Comparison of ENCODE assay signal across 13 mouse cellular contexts in the genomic region with DNA sequence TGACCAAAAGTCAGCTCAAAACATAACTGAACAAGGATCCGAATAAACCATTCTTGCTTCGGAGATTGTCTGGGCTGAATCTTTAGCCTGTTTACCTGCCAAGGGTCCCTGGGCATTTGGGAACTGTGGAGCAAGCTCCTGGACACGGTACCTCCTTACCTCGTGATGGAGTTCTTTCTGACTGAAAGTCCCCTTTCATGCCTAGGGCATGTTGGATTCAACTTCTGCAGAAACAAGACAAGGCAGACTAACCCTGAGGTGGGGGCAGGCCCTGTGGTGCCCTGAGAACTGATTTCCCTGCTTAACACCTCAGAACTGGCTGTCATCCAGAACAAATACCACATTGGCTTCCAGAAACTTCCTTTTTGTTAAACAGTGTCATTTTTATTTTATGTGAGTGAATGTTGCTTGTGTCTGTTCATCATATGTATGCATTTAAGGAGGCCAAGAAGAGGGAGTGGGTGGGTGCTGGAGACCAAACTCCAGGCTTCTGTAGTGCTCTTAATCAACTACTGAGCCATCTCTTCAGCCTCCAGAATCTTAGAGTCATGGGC. TPM values are rescaled to one million over a fixed set of nuclear protein-coding genes. Genes with fewer than 3 reads are reported as not detected.
"Had no signal": no experiment of that assay in that cellular context is flagged by ENCODE, and none has a peak within 500 bp of the region (broad histone marks: within the 10 kb centered on the region; RNA-seq: fewer than 3 reads in every experiment).

No protein-coding gene starts in this region.

- H3K4me3 ChIP-seq: limb, embryonic 13.5 days; midbrain, embryonic 12.5 days; neural tube, embryonic 13.5 days; stomach, embryonic 15.5 days had no signal

- H3K9me3 ChIP-seq: limb, embryonic 13.5 days; midbrain, embryonic 12.5 days; neural tube, embryonic 13.5 days; stomach, embryonic 15.5 days had no signal

- H3K27ac ChIP-seq: limb, embryonic 13.5 days; macrophage; midbrain, embryonic 12.5 days; neural tube, embryonic 13.5 days; stomach, embryonic 15.5 days had no signal

- H3K27me3 ChIP-seq: limb, embryonic 13.5 days; neural tube, embryonic 13.5 days; stomach, embryonic 15.5 days had no signal

- DNase-seq: kidney, postnatal 10 days; left cerebral cortex, postnatal 4 days; lung, embryonic 14.5 days; lung, postnatal 10 days; right cerebral cortex, postnatal 14 days; thymus, adult 2 months; thymus, postnatal 25 days had no signal

- H3K9ac ChIP-seq: limb, embryonic 13.5 days; lung, embryonic 14.5 days; midbrain, embryonic 12.5 days; neural tube, embryonic 13.5 days; stomach, embryonic 15.5 days had no signal

RNA-seq across cellular contexts. Expression of gene Ccdc74a, which starts 2.8 kb away (rescaled TPM):
- total RNA-seq: liver, adult 2 months had no signal
- polyA plus RNA-seq: liver, adult 2 months had no signal
